ENCODE assay signal across 23 mouse cellular contexts in the genomic region with DNA sequence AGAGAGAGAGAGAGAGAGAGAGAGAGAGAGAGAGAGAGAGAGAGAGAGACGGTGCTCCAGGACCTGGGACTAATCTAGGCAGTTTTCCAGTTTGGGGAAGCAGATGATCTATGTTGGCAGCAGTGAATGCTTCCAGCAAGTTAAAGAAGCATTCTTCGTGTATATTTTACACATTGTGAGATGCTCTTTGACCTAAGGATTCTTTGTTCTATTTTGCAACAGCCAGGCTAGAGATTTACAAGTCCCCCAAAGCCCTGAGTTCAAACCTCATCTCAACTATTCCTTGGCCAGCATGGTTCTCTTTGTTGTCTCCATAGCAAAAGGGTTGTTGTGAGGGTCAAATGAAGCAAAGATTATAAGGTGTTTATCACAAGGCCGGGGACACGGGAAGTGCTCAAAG. TPM values are rescaled to one million over a fixed set of nuclear protein-coding genes. Genes with fewer than 3 reads are reported as not detected.
DNase-seq lines count a peak whose midpoint lies in the region; ATAC-seq and TF ChIP-seq lines count a peak whose summit lies in the region.
"Had no signal": no experiment of that assay in that cellular context is flagged by ENCODE, and none has a peak within 500 bp of the region (broad histone marks: within the 10 kb centered on the region; RNA-seq: fewer than 3 reads in every experiment).

No protein-coding gene starts in this region.

- no peak overlapping the region for H3K4me3 ChIP-seq in heart, postnatal 0 days (ENCODE audit: low read depth, low read length)
- no peak overlapping the region for H3K4me3 ChIP-seq in lung, embryonic 16.5 days (ENCODE audit: low read length)
- H3K4me3 ChIP-seq: embryonic facial prominence, embryonic 10.5 days; embryonic facial prominence, embryonic 12.5 days; forebrain, embryonic 13.5 days; forebrain, embryonic 15.5 days had no signal

- no peaks in the 10 kb centered on the region for H3K27me3 ChIP-seq in heart, postnatal 0 days (ENCODE audit: control insufficient read depth, insufficient read depth, low read length)
- no peaks in the 10 kb centered on the region for H3K27me3 ChIP-seq in lung, embryonic 16.5 days (ENCODE audit: control insufficient read depth, insufficient read depth, low read depth, low read length)
- H3K27me3 ChIP-seq: embryonic facial prominence, embryonic 12.5 days; forebrain, embryonic 13.5 days; forebrain, embryonic 15.5 days; Patski had no signal

- 0 out of 2 replicates have a peak overlapping the region, but pooled peaks have one; percentile 93 for H3K27ac ChIP-seq in heart, postnatal 0 days (ENCODE audit: low read depth)
- H3K27ac ChIP-seq in lung, embryonic 16.5 days (ENCODE audit: low read length), result no peak overlapping the region
- H3K27ac ChIP-seq: embryonic facial prominence, embryonic 10.5 days; embryonic facial prominence, embryonic 12.5 days; forebrain, embryonic 13.5 days; forebrain, embryonic 15.5 days had no signal

- H3K4me2 ChIP-seq in heart, postnatal 0 days (ENCODE audit: low read depth, low read length), result no peak overlapping the region
- H3K4me2 ChIP-seq in lung, embryonic 16.5 days (ENCODE audit: low read depth, low read length), result no peak overlapping the region
- H3K4me2 ChIP-seq: embryonic facial prominence, embryonic 12.5 days; forebrain, embryonic 13.5 days; forebrain, embryonic 15.5 days had no signal

- no peak for TF ChIP-seq EP300 in heart, postnatal 0 days (IDR thresholded peaks at IDR 0.05; ENCODE audit: low read depth)

- H3K36me3 ChIP-seq in heart, postnatal 0 days (replicated peaks; ENCODE audit: control insufficient read depth, insufficient read depth, low read length), result no peaks in the 10 kb centered on the region
- no peaks in the 10 kb centered on the region for H3K36me3 ChIP-seq in lung, embryonic 16.5 days (ENCODE audit: control insufficient read depth, insufficient read depth, low read length)
- H3K36me3 ChIP-seq: embryonic facial prominence, embryonic 10.5 days; embryonic facial prominence, embryonic 12.5 days; forebrain, embryonic 15.5 days; G1E had no signal

- no peaks in the 10 kb centered on the region for H3K9me3 ChIP-seq in heart, postnatal 0 days (replicated peaks; ENCODE audit: control insufficient read depth, low read length)
- peaks cover 3% of the 10 kb centered on the region; the same call in 1 of the 2 replicates for H3K9me3 ChIP-seq in lung, embryonic 16.5 days (ENCODE audit: control insufficient read depth, low read length)
- H3K9me3 ChIP-seq: embryonic facial prominence, embryonic 10.5 days; embryonic facial prominence, embryonic 12.5 days; forebrain, embryonic 13.5 days; forebrain, embryonic 15.5 days had no signal

- no peak overlapping the region for H3K9ac ChIP-seq in heart, postnatal 0 days (replicated peaks; ENCODE audit: low read depth, low read length)
- H3K9ac ChIP-seq in lung, embryonic 16.5 days (ENCODE audit: low read length), result no peak overlapping the region
- H3K9ac ChIP-seq: embryonic facial prominence, embryonic 12.5 days; forebrain, embryonic 13.5 days; forebrain, embryonic 15.5 days had no signal

- H3K4me1 ChIP-seq in heart, postnatal 0 days (ENCODE audit: control insufficient read depth, insufficient read depth), result 0 out of 2 replicates have a peak, but pooled peaks cover 2% of the 10 kb centered on the region
- peaks cover under 1% of the 10 kb centered on the region; the same call in 1 of the 2 replicates for H3K4me1 ChIP-seq in lung, embryonic 16.5 days (replicated peaks; ENCODE audit: control insufficient read depth, insufficient read depth, low read length)
- H3K4me1 ChIP-seq: embryonic facial prominence, embryonic 10.5 days; embryonic facial prominence, embryonic 12.5 days; forebrain, embryonic 15.5 days had no signal

- no peak for TF ChIP-seq CTCF in heart, postnatal 0 days (IDR thresholded peaks at IDR 0.05; ENCODE audit: low read depth)

- WGBS in heart, postnatal 0 days, result 49% methylated on average over 4 of the region's 4 CpGs
- 60% methylated on average over 3 of the region's 4 CpGs for WGBS in lung, embryonic 16.5 days

- no peak for ATAC-seq in heart, postnatal 0 days (ENCODE audit: insufficient read depth, low read depth)
- peak; percentile 42; the same call in 1 of the 2 replicates for ATAC-seq in lung, embryonic 16.5 days (ENCODE audit: low read depth)
- ATAC-seq: activated CD4-positive, CD25-positive, alpha-beta regulatory T cell, adult 4 months; CD4-positive, CD25-positive, alpha-beta regulatory T cell, adult 4 months; forebrain, embryonic 13.5 days; forebrain, embryonic 15.5 days; Patski had no signal

- DNase-seq in heart, adult 11 months, result peak; percentile 52
- no peak for DNase-seq in heart, postnatal 4 days
- no peak for DNase-seq in heart, postnatal 0 days (ENCODE audit: low spot score)
- no peak for DNase-seq in heart, adult 8-10 months (ENCODE audit: low spot score)
- DNase-seq in lung, postnatal 14 days, result no peak
- DNase-seq: adrenal gland, adult 8-10 months; adrenal gland, postnatal 14 days; adrenal gland, postnatal 36 days; B cell, adult 2 months; cerebellum, adult 11-12 months; cerebellum, adult 2 months; cerebellum, adult 9-10 months; cerebellum, postnatal 10 days; cerebellum, postnatal 25 days had no signal

RNA-seq across cellular contexts. Expression of gene Tenm4, which starts 29.2 kb away (rescaled TPM):
- 1 to 10 TPM; 8.3 to 8.7 TPM for total RNA-seq in heart, postnatal 4 days (2021)
- 3.9 and 5.9 TPM in 2 replicates for total RNA-seq in heart, postnatal 0 days (2014; rRNA removed; ENCODE audit: low replicate concordance)
- polyA plus RNA-seq in heart, postnatal 0 days (2015; fragmentation: Nextera tagmentation; extraction: Ambion mirVana), result 1.4 and 2.3 TPM in 2 replicates
- 1 to 10 TPM in 2 of 4 experiments, under 1 TPM in 2; 0.34 to 1.4 (median 1.00) TPM for total RNA-seq in heart, adult 8-10 months (2022)
- polyA plus RNA-seq in lung, embryonic 16.5 days (2015; fragmentation: Nextera tagmentation; extraction: Ambion mirVana), result 17.7 and 18.5 TPM in 2 replicates
